Mouse (Mus musculus) megakaryocyte progenitor cell, adult 5-6 weeks (primary cell): ENCODE data around the gene Plekhg5. TPM values are rescaled to one million over a fixed set of nuclear protein-coding genes. Genes with fewer than 3 reads are reported as not detected.
"Not testable (repeated sequence)": the region's sequence is repeated elsewhere in the genome, so short reads cannot be mapped to it uniquely, and the experiment has no call there.

ENCODE experiments used
- ATAC-seq: replicated peaks from 2 replicates; pipeline ENCODE4 v1.8.0; 2016; ENCODE audit warnings: mild to moderate bottlenecking, moderate TSS enrichment, inconsistent platforms; ENCODE audit not compliant: poor library complexity
- total RNA-seq, 2 experiments: library from RNA; stranded (forward) in 1 of 2; stranded (reverse) in 1 of 2; fragments of 157-497, 149-512 nt in 1 of 2; fragments of 200-1000 nt in 1 of 2; gene quantifications; 2 replicates each; pipeline versions ENCODE4 v1.2.3 to v1.2.4; 2015 to 2017

The Plekhg5 gene
- total RNA-seq (2015) (0.66 and 1.2 TPM in 2 replicates), total RNA-seq (2017) (1.6 and 2.6 TPM in 2 replicates)

DNA sequence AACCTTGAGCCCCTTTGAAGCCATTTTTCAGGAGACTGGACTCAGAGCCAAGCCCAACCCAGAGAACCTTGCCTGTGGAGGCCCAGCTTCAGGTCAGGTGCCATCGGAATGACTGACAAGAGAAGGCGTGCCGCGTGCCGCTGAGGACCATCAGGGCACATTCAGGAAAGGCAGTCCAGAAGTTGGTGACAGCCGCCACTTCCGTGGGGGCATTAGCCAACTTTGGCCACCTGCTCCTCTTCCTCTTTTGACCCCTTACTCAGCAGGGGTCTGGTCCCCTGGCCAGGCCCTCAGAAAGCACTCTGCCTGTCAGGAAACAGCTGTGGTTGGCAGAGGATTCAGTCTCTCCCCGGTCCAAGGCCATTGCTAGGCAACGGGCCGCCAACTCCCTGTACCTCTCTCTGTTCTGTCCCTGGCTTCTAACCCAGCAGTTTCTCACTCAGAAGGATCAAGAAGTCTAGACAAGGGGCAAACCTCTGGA lies at the start of gene Plekhg5:
Gene Plekhg5 (plus strand): TSS at position 378 of the 481 bp plus-strand sequence.
- peak; percentile 71 for ATAC-seq

DNA sequence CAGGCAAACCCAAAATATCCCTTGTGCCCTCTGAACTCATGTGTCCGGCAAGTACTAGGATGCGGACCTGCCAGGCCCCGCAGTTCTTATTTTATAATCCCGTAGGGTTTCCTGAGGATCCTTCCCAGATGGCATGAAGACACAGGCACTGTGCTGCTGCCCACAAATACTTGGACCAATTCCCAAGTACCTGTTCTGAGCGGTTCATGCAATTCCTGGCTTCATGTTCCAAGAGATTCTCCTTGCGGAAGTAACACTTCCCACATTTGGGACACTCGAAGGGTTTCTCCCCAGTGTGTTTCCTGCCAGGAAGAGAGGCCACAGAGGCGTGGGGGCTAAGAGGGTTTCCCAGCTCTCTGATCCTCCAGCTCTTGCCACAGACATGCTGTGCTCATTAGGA lies 49.8 kb upstream of the Plekhg5 start:
- no peak for ATAC-seq

DNA sequence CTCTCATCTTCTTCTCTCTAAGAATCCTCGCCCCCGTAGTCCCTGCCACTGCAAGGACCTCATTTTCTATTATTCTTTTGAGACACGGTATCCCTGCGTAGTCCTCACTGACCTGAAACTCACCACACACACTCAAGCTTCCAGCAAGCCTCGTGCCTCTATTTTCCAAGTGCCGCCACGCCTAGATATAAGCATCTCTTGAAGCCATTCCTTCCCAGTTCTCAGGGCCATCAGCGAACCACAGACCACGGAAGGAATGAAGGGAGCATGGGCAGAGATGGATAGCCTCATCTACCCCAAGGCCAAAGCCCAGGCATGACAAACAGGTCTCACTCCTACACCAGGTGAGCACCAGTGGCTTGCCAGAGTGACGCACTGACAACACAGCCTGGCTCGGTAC lies 47.8 kb upstream of the Plekhg5 start:
- no peak for ATAC-seq

DNA sequence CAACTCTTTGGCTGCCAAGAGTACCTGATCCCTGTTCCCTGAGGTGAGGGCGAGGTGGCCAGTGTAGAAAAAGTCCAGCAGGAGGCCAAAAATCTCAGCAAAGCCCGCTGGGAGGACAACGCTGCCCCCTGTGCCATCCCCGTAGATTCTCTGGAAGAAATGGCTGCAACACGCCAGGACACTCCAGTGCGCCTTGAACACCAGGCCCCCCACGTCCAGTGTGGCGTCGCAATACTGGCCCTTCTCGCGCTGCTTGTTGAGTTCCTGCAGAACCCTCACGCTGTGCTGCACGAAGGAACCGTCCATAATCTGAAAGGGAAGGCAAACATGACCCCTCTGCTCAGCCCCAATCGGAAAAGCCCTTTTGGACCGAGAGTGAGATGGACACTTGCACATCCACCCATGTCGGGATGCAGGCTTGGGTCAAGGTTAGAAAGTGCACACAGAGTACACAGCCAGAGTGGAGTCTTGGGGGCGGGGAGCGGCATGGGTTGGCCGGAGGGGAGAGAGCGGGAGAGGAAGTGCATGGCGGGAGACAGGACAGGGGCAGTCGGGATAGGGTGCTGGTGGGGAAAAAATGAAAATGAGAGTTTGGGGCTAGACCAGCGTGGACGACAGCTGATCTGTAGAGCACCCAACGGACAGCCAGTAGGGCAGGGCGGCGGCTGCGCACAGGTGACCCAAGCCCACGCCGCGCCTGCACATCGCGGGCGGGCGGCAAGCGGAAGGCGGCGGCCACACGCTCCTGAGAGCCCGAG lies 45.4 kb upstream of the Plekhg5 start:
- peak; percentile 15 for ATAC-seq

DNA sequence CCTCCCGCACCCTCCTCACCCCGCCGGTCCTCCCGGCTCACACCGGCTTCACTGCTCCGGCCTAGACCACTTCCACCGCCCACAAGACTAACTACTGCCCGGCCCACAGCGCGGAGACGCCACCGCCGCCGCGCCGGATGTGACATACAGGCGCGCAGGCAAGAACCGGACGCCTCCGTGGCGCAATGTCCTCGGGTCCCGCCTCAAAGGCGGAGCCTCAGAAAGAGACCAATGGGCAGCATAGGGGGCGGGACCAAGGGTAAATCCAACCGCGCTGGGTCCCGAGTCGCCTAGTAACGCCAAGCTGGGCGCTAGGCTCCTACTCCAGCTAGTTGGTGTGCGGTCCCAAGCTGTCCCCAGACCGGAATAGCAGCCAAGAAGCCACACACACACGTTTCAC lies 44.8 kb upstream of the Plekhg5 start, which contains the start of gene Zbtb48:
Gene Zbtb48 (minus strand): TSS at position 148 of the 400 bp plus-strand sequence.
- peak; percentile 86 for ATAC-seq

DNA sequence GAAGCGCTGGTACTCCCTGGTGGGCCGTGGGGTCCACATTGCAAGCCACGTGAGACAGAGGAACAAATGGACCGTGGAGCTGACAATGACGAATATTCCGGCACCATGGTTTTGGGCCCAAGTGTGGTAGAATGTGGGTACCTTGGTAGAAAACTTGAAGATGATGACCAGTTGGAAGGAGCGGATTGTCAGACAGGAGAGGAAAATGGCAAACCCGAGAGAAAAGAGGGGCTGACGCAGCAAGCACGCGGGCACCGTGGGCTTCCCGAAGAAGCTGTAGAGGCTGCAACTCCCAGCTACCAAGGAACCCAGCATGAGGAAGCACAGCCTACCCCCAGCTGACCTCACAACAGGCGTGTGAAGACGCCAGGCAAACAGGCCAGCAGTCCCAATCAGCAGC lies 43.8 kb upstream of the Plekhg5 start:
- no peak for ATAC-seq

DNA sequence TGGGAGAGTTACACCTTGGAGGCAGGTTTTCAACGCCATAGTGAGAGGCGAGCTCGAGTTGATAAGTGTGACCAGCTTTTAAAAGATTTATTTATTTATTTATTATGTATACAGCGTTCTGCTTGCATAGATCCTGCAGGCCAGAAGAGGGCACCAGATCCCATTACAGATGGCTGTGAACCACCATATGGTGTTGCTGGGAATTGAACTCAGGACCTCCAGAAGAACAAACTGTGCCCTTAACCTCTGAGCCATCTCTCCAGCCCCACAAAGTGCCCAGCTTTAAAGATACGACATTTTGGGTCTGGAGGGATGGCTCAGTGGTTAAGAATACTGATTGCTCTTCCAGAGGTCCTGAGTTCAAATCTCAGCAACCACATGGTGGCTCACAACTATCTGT lies 43.2 kb upstream of the Plekhg5 start:
- ATAC-seq: no peak

DNA sequence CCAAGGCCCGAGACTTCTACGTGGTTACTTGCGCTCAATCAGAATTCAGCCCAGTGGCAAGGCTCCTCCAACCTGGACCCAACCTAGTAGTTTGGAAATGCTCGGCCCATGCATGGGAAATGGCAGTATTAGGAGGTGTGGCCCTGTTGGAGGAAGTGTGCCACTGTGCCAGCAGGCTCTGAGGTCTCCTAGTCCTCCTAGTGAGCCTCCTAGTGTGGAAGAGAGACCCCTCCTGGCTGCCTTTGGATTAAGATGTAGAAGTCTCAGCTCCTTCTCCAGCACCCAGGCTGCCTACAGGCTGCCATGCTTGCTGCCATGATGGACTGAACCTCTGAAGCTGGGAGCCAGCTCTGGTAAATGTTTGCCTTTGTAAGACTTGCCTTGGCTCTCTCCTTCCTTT lies 42.3 kb upstream of the Plekhg5 start:
- peak; percentile 30 for ATAC-seq

DNA sequence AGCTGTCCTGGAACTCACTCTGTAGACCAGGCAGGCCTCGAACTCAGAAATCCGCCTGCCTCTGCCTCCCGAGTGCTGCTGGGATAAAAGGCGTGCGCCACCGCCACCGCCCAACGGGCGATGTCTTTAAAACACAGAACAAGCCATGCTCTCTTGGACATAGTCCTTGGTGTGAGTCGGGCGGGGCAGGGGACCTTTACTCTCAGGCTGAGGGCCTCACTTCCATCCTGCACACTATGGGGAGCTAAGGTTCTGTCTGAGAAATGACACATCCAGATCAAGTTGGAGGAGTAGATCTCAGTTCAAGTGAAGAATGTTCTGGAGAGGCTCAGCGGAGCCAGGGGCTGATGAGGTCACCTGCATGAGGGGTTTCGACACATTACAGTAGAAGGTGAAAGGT lies 39.4 kb upstream of the Plekhg5 start:
- no peak for ATAC-seq

DNA sequence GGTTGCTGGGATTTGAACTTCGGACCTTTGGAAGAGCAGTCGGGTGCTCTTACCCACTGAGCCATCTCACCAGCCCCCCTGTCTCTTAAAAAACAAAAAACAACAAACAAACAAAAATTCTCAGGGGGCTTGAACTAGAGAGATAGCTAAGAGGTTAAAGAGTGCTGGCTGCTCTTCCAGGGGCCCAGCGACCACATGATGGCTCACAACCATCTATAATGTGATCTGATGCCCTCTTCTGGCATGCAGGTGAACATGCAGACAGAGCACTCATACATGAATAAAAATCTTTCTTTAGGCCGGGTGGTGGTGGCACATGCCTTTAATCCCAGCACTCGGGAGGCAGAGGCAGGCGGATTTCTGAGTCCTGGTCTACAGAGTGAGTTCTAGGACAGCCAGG lies 35.8 kb upstream of the Plekhg5 start:
- not testable (repeated sequence) for ATAC-seq

DNA sequence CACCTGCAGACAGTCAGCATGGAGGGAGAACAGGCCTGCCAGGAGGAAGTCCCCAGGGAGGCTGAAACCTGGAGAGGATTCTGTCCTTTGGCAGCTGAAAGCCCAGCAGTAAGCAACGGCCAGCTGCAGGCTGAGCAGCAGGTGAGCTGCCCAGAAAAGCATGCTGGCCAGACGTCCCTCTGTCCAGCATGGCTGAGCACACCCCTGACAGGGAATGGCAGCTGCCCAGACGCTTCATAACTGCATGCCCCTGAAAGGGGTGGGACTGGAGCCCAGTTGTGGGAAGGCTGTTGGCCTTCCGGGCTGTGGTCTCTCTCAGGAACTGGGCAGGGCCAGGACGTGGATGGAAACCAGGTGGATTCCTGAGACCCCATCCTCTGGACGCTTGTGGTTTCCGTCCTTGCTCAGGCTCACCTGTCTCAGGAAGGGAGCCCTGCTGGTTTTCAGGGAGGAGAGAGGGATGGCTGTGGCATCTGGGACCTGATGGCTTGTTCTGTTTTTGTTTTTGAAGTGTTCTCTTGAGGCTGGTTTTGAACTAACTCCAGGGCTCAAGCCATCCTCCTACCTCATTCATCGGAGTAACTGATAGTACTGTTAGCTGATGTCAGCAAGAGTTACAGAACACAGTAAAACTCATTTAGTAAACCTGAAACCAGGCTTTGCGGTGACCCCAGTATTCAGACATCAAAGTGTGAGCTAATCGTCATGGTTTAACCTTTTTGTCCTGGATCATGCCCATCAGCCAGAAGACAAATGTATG lies 33.9 kb upstream of the Plekhg5 start, which contains the start of gene Tas1r1:
Gene Tas1r1 (minus strand): TSS at position 344 of the 760 bp plus-strand sequence.
- peak; percentile 33 for ATAC-seq

DNA sequence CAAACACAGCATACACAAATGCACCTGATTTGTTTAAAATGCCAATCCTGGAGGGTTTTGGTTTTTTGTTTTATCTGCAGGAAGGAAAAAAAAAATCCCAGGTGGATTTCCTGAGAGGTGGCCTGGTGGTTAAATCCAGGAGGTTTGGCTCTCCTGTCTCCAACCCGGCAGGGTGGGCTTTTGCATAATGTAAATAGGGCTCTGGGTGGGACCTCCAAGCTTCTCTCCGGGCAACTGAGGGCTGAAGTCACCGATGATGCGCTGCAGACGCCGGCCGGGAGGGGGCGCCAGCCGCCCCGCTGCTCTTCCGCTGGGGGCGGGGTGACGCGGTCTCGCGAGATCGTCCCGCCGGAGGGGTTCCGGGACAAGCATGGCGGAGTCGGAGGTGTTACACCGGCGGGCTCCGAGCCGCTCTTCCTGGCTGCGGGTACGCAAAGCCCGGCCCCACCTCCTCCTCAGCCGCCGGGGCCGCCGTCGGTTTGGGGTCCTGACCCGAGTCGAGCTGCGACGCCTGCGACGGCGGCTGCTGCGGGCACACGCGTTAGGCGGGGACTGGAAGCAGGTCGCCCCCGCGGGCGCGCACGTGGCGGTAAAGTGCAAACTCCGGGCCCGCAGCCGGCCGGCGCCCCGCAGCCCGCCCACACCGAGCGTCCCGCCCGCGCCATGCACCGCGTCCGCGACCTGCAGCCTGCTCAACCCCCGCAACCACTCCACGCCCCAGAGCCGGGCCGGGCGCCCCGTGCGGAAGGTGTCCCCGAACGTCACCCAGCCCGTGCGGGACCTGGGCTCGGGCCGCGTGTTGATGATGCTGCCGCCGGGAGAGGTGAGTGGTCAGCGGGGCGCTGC lies 33.1 kb upstream of the Plekhg5 start, which contains the start of gene Nol9:
Gene Nol9 (plus strand): TSS at position 337 of the 846 bp plus-strand sequence.
- peak; percentile 88 for ATAC-seq

DNA sequence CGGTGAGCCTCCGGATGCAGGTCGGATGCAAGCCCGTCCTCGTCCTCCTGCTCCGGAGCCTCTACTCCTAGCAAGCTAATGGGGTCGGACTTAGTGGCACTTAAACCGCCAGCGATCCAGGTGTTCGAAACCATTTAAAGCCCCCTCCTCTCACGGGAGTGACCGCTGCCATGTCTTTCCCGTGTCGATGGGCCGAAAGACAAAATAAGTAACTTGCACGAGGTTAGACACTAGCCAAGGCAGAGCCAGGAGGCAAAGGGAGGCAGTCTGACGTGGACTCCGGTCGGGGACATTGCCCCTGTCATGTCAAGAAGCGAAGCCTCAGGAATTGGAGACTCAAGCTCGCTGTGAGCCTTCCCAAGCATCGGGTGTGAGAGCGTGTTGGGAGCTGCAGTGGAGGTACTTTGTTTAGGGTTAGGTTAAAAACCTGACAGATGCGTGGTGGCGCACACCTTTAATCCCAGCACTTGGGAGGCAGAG lies 32.4 kb upstream of the Plekhg5 start:
- ATAC-seq: no peak

DNA sequence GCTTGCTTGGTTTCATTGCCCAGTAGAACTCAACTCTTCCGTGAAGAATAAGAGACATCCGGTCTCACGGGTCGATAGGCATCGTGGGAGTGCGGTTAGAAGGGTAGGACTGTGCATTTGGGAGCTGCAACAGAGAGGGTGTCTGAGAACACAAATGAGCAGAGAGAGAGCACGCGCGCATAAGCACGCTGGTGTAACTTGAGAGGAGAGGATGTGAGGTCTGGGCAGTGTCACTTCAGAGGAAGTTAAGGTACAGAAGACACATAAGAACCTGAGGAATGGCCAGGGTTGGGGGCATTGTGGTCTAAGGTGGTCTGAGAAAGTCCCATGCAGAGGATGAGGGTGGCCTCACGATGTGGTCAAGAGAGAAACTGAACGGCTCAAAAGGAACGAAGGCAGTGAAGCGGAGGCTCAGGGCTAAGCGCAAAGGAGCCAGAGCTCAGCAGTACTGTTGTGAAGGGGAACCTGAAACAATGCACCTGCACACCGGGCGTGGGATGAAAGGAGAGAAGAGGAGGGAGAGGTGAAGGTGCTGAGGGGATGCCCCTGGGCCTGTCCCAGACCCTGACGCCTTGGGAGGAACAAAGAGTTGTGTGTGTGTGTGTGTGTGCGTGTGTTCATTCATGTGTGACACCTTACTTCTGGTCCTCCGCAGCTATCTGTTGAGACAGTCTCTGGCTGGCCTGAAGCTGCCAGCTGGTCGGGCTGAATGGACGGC lies 30.2 kb upstream of the Plekhg5 start:
- no peak for ATAC-seq

DNA sequence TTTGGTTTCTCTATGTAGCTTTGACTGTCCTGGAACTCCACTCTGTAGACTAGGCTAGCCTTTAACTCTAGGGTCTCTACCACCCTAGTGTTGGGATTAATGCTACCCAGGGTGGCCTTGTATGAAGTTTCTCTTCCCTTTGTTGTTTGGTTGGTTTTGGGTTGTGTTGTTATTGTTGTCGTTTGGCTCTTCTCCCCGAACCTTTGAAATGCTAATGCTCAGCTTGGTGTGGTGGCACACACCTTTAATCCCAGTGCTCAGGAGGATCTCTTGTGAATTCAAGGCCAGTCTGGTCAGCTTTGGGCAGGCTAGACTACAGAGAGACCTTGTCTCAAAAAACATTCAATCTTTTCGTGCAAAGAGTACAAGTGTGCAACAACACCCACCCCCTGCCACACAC lies 29.1 kb upstream of the Plekhg5 start:
- ATAC-seq: no peak

DNA sequence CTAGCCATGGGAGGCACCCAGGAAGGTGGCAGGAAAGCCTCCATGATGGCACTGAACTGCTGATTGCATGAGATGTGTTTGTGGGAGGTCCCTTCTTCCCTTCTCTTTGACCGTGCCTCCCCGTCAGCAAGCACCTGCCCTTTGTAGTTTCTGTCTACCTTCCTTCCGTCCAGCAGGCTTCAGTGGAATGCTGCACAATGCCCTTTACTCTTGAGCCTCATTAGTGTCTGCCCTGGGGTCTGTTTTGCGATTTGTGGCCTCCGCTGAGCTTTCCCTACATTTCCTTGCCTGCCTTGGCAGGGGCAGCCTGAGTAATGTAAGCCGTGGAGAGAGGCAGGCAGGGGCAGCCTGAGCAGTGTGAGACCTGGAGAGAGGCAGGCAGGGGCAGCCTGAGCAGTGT lies 27.7 kb upstream of the Plekhg5 start:
- ATAC-seq: no peak

DNA sequence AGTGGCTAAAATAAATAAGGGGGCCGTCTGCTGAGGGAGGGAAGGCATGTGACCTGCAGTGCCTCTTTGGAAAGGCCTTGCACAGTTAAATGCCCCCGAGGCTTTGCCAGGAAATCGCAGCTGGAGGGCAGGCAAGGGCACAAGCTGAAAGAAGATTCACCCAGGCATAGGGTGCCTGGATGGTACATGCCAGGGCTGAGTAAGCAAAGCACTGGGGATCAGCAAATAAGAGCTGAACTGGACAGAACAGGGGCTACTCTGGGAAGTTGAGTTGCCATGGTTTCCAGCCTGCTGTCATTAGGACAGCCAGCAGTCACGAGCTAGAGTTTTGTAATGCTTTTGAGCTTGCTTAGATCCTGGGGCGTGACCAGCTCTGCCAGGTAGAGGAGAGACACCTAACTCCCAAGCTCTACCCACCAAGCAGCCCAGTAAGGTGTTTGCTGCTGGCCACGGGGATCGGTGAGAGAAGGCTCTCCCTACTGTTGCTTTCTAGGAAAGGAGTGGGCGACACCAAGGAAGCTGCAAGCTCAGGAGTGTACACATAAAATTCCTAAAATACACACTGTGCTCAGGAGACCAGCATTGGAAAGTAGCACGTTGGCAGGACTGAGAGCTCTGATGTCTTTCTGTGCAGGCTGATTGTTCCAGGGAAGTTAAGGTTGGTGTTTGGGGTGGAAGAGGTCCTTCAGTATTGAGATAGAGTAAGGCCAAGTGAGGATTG lies 9.7 kb upstream of the Plekhg5 start:
- ATAC-seq: no peak

DNA sequence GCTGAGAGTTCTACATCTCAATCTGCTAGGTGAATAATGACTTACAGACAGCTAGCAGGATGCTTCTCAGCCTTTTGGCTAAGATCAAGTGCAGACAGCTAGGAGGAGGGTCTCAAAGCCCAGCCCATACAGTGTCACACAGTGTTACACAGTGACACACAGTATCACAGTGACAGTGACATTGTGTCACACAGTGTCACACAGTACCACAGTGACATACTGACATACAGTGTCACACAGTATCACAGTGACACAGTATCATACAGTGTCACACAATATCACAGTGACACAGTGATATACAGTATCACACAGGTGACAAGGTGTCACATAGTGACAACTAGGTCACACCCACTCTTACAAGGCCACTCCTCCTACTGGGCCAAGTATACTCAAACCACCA lies 5.0 kb upstream of the Plekhg5 start:
- ATAC-seq: no peak

DNA sequence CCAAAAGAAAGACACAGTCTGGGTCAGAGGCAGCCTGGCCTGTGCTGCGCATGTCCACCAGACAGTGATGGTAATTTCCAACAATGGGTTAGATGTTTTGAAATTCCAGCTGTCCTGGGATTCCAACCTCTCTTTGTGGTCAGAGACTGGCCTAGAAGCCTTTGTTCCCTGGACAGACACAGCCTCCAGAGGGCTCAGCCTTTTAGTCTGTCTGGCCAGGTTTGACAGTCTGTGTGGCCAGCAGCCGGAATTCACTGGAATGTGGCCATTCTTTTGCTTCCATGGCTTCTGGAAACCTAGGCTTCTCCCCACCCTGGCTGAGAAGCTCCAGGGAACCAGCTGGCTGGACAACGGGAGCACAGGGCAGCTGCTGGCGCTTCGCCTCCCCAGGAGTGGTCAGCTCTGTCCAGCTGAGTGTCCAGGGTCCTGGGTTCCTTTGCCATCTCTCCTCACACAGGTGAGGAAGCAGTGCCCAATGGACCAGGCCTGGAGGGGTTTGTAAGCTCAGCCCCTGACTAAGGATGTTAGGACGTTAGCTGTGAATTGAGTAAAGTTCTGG lies 4.1 kb upstream of the Plekhg5 start:
- ATAC-seq: no peak
